Mouse (Mus musculus): ENCODE measurements at regions not wholly inside any gene's neighbourhood (a gene's known extent, or its start where the extent isn't known, plus 50 kb on each side); places are given as distances from the start of the nearest gene placed in this dataset.

- peak; percentile 86 for DNase-seq (ENCODE audit: low read depth)
- TF ChIP-seq CTCF (IDR thresholded peaks at IDR 0.05; ENCODE audit: borderline replicate concordance, extremely low read depth, insufficient read depth, insufficient read length) (no peak), POLR2A (IDR thresholded peaks at IDR 0.05; ENCODE audit: borderline replicate concordance, extremely low read depth, insufficient read depth, insufficient read length, poor library complexity, severe bottlenecking) (no peak)
These were observed 95.5 kb downstream of the 1700017N19Rik start for GRCm38 (mm10) chr10:100685748-100686147.

GRCm38 (mm10) chr10:100695944-100696343, 105.7 kb downstream of the 1700017N19Rik start:
- DNase-seq (ENCODE audit: low read depth): no peak
- TF ChIP-seq CTCF (IDR thresholded peaks at IDR 0.05; ENCODE audit: borderline replicate concordance, extremely low read depth, insufficient read depth, insufficient read length) (no peak), POLR2A (IDR thresholded peaks at IDR 0.05; ENCODE audit: borderline replicate concordance, extremely low read depth, insufficient read depth, insufficient read length, poor library complexity, severe bottlenecking) (no peak)

DNA sequence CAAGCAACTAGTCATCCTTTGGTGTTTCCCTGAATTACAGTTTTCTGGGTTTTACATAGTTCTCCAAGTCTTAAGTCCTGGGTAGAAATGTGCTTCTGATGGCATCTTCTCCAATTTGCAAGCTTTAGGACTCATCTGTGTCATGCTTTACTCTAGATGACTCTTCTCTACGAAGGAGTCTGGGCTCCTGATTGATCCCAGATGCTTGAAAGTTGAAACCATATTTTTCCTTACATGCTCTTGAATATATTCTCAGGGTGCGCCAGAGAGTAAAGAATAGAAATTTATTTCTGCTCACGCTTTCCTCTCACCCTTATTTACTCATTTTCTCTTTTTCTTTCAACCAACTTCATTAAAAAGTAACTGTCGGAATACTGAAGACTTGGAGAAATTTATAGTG, 108.9 kb downstream of the 1700017N19Rik start:
- no peak for DNase-seq (ENCODE audit: low read depth)
- TF ChIP-seq CTCF (IDR thresholded peaks at IDR 0.05; ENCODE audit: borderline replicate concordance, extremely low read depth, insufficient read depth, insufficient read length): no peak
- no peak for TF ChIP-seq POLR2A (IDR thresholded peaks at IDR 0.05; ENCODE audit: borderline replicate concordance, extremely low read depth, insufficient read depth, insufficient read length, poor library complexity, severe bottlenecking)

DNA sequence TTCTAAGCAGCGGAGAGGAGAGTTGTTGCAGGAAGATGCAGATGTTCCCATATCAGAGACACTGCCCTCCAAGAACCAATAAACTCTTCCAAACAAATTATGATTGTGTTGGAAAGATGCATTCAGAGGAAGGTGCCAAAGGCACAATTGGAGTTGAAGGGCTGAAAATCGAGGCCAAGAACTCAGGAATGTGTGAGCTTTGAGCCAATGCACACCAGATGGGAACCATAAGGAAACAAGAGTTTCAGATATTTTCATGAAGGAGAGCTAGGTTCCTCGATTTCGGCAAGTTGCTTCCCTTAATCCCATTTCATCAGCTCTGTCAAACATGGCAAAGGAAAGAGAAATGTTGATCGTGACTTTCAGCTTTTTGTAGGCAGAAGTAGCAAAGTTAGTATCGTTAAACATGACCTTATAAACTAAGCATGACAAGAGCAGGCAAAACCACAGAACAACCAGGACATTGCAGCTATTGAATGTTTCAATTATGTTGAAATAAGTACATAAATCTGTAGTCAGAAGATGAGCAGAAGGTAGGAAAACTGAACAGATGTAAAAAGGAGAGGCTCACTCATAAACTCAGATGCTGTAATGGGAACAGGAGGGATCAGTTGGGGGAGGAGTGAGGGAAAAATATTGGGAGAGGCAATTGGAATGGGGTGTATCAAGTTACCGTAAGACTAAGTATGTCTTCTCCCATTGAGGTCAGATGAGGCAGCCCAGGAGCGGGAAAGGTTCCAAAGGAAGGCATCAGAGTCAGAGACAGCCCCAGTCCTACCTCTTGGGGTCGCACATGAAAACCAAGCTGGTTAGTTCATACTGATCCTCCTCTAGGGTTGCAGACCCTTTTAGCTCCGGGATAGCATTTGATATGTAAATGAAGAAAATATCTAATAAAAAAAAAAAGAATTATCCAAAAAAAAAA, 110.3 kb downstream of the 1700017N19Rik start:
- DNase-seq (ENCODE audit: low read depth): peak; percentile 42
- TF ChIP-seq POLR2A (IDR thresholded peaks at IDR 0.05; ENCODE audit: borderline replicate concordance, extremely low read depth, insufficient read depth, insufficient read length, poor library complexity, severe bottlenecking) (no peak), CTCF (IDR thresholded peaks at IDR 0.05; ENCODE audit: borderline replicate concordance, extremely low read depth, insufficient read depth, insufficient read length) (no peak)

- TF ChIP-seq POLR2A (IDR thresholded peaks at IDR 0.05; ENCODE audit: borderline replicate concordance, extremely low read depth, insufficient read depth, insufficient read length, poor library complexity, severe bottlenecking) (no peak), CTCF (IDR thresholded peaks at IDR 0.05; ENCODE audit: borderline replicate concordance, extremely low read depth, insufficient read depth, insufficient read length) (no peak)
- no peak for DNase-seq (ENCODE audit: low read depth)
These were observed 111.7 kb downstream of the 1700017N19Rik start for GRCm38 (mm10) chr10:100701938-100702337.

DNA sequence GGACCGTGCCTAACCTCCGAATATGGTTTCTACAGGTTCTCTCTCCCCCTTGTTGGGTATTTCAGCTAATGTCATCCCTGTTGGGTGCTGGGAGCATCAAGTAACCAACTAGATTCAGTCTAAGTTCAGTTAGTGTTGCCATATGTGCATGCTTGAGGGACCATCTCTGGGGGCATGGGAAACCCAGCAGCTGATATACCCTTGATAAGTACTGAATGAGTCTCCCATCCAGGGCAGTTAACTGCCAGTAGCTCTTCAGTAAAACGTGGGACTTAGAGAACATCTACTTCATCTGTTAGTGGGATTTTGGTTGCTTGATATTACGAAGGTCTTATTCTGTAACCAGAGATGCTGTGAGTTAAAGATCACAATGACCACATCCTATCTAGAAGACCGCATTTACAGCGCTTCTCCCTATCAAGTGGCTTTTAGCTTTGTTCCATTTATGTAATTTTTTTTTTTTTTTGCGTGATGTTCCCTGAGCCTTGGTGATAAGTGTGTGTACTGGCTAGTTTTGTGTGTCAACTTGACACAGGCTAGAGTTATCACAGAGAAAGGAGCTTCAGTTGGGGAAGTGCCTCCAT, 125.9 kb downstream of the 1700017N19Rik start:
- DNase-seq (ENCODE audit: low read depth): no peak
- TF ChIP-seq POLR2A (IDR thresholded peaks at IDR 0.05; ENCODE audit: borderline replicate concordance, extremely low read depth, insufficient read depth, insufficient read length, poor library complexity, severe bottlenecking) (no peak), CTCF (IDR thresholded peaks at IDR 0.05; ENCODE audit: borderline replicate concordance, extremely low read depth, insufficient read depth, insufficient read length) (no peak)

DNA sequence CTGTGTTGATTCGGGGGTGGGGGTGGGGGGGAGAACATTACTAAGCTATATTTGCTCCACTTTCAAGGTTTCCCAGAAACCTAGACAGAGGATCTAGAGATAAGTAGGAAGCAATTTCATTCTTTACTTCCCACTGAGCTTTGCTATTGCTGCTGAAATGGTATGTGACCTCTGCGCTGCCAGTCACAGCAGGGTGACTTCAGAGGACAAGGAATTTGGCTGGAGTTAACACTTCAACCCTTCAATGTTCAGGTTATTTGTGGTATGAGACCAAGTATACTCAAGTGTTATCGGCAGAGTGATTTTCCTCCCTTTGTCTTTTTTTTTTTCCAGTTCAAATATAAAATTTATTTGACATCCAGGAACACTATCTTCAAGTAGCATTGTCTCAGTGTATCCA, 128.3 kb downstream of the 1700017N19Rik start:
- no peak for DNase-seq (ENCODE audit: low read depth)
- TF ChIP-seq CTCF (IDR thresholded peaks at IDR 0.05; ENCODE audit: borderline replicate concordance, extremely low read depth, insufficient read depth, insufficient read length): no peak
- no peak for TF ChIP-seq POLR2A (IDR thresholded peaks at IDR 0.05; ENCODE audit: borderline replicate concordance, extremely low read depth, insufficient read depth, insufficient read length, poor library complexity, severe bottlenecking)

- no peak for DNase-seq (ENCODE audit: low read depth)
- TF ChIP-seq CTCF (IDR thresholded peaks at IDR 0.05; ENCODE audit: borderline replicate concordance, extremely low read depth, insufficient read depth, insufficient read length) (no peak), POLR2A (IDR thresholded peaks at IDR 0.05; ENCODE audit: borderline replicate concordance, extremely low read depth, insufficient read depth, insufficient read length, poor library complexity, severe bottlenecking) (no peak)
These were observed 151.0 kb downstream of the 1700017N19Rik start for GRCm38 (mm10) chr10:100741269-100741668.

DNA sequence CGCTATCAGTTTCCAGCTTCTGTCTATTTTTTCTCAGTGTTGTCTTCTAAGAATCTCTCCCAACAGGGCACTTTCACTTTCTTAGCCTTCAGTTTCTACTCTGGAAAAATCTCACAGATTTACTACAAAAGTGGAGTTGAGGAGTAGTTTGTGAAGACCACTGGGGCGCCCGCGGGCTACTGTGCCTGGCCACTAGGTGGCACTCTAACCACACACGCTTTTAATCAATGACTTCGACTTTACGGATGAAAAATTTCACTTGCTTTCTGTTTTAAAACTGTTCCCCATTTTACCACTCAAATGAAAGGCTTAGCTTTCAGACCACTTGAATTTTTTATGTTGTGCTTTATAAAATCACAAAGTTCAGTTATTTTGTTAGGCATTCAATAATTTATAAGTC, 151.8 kb downstream of the 1700017N19Rik start:
- DNase-seq (ENCODE audit: low read depth): peak; percentile 92
- TF ChIP-seq CTCF (IDR thresholded peaks at IDR 0.05; ENCODE audit: borderline replicate concordance, extremely low read depth, insufficient read depth, insufficient read length) (peak; percentile 93), POLR2A (IDR thresholded peaks at IDR 0.05; ENCODE audit: borderline replicate concordance, extremely low read depth, insufficient read depth, insufficient read length, poor library complexity, severe bottlenecking) (no peak)

DNA sequence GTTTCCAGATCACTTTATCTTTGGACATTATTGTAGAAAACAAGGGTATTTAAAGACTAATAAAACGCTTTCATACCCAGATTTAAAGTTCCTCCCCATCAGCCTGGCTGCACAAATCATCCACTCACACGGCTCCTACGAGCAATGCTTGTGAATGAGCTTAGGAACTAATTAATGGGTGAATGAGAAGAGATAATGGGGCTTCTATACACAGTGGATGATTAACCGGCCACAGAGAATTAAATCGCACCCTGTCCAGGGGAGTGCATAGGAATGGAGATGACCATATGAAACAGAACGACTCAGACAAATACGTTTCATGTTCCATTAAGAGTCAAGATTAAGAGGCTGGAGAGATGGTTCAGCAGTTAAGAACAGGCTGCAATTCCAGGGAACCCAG, 155.9 kb downstream of the 1700017N19Rik start:
- DNase-seq (ENCODE audit: low read depth): peak; percentile 42
- TF ChIP-seq POLR2A (IDR thresholded peaks at IDR 0.05; ENCODE audit: borderline replicate concordance, extremely low read depth, insufficient read depth, insufficient read length, poor library complexity, severe bottlenecking) (no peak), CTCF (IDR thresholded peaks at IDR 0.05; ENCODE audit: borderline replicate concordance, extremely low read depth, insufficient read depth, insufficient read length) (no peak)

DNA sequence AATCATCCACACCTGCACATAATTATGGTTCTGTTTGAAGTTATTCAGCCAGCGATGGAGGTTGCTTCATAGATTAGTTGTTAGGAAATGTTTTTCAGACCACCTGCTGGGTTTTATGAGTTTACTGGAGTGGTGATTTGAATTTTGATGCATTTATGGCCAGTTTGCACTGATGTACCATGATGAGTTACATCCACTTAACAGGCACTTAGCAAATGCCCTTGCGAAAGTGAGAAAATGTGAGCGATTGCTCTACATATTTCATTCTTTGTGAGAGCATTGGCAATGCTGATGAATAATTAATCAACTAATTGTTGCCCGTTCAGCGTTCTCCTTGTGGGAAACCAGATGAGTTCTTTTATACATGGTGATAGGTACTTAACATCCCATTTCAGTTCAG, 164.7 kb downstream of the 1700017N19Rik start:
- no peak for TF ChIP-seq CTCF (IDR thresholded peaks at IDR 0.05; ENCODE audit: borderline replicate concordance, extremely low read depth, insufficient read depth, insufficient read length)
- TF ChIP-seq POLR2A (IDR thresholded peaks at IDR 0.05; ENCODE audit: borderline replicate concordance, extremely low read depth, insufficient read depth, insufficient read length, poor library complexity, severe bottlenecking): no peak
- peak; percentile 56 for DNase-seq (ENCODE audit: low read depth)
